Comparison of ENCODE assay signal across 8 mouse cellular contexts in genomic region chr5:118465991-118466750, GRCm38 (mm10).
DNase-seq lines count a peak whose midpoint lies in the region; ATAC-seq and TF ChIP-seq lines count a peak whose summit lies in the region.

No protein-coding gene starts in this region.

- peak; percentile 2; the same call in 1 of the 2 replicates for ATAC-seq in lung, postnatal 0 days
- ATAC-seq in hindbrain, embryonic 15.5 days (ENCODE audit: low FRiP score, low read depth) = no peak
- ATAC-seq in midbrain, embryonic 15.5 days (replicated peaks) = no peak

- 12% methylated on average over 9 of the region's 10 CpGs for WGBS in lung, postnatal 0 days
- WGBS in embryonic facial prominence, embryonic 10.5 days = 13% methylated on average over 10 of the region's 10 CpGs
- 17% methylated on average over 10 of the region's 10 CpGs for WGBS in hindbrain, embryonic 15.5 days
- 15% methylated on average over 10 of the region's 10 CpGs for WGBS in midbrain, embryonic 15.5 days

- no peak for TF ChIP-seq CTCF in lung, postnatal 0 days (IDR thresholded peaks at IDR 0.05)
- no peak for TF ChIP-seq CTCF in left cerebral cortex, adult 2 months (IDR thresholded peaks at IDR 0.05)

- H3K4me2 ChIP-seq in lung, postnatal 0 days (replicated peaks; ENCODE audit: low read depth, low read length) = peak overlapping the region; percentile 47
- H3K4me2 ChIP-seq in hindbrain, embryonic 15.5 days = peak overlapping the region; percentile 44
- H3K4me2 ChIP-seq in midbrain, embryonic 15.5 days = peak overlapping the region; percentile 36

- H3K36me3 ChIP-seq in lung, postnatal 0 days (ENCODE audit: insufficient read depth, low read length) = no peaks in the 10 kb centered on the region
- no peaks in the 10 kb centered on the region for H3K36me3 ChIP-seq in embryonic facial prominence, embryonic 10.5 days (replicated peaks)
- no peaks in the 10 kb centered on the region for H3K36me3 ChIP-seq in hindbrain, embryonic 15.5 days
- no peaks in the 10 kb centered on the region for H3K36me3 ChIP-seq in midbrain, embryonic 15.5 days (replicated peaks)

- no peaks in the 10 kb centered on the region for H3K27me3 ChIP-seq in lung, postnatal 0 days (replicated peaks; ENCODE audit: insufficient read depth, low read length)
- peaks cover 35% of the 10 kb centered on the region for H3K27me3 ChIP-seq in embryonic facial prominence, embryonic 10.5 days (replicated peaks; ENCODE audit: low read depth, poor library complexity, severe bottlenecking)
- H3K27me3 ChIP-seq in hindbrain, embryonic 15.5 days = 0 out of 2 replicates have a peak, but pooled peaks cover 3% of the 10 kb centered on the region
- peaks cover 4% of the 10 kb centered on the region; the same call in 1 of the 2 replicates for H3K27me3 ChIP-seq in midbrain, embryonic 15.5 days (replicated peaks)

- peak overlapping the region; percentile 26; the same call in 1 of the 2 replicates for H3K9ac ChIP-seq in lung, postnatal 0 days (replicated peaks; ENCODE audit: low read depth)
- H3K9ac ChIP-seq in hindbrain, embryonic 15.5 days = no peak overlapping the region
- H3K9ac ChIP-seq in midbrain, embryonic 15.5 days = 0 out of 2 replicates have a peak overlapping the region, but pooled peaks have one; percentile 22

- intact Hi-C loops in left cerebral cortex, adult 2 months (cut with DNase I) = loop anchor here (5.0 kb wide), 1 partner anchor 86 kb away; no protein-coding TSS in a partner anchor

- peak overlapping the region; percentile 6; the same call in 1 of the 2 replicates for H3K4me3 ChIP-seq in lung, postnatal 0 days (ENCODE audit: low read depth, low read length)
- H3K4me3 ChIP-seq in embryonic facial prominence, embryonic 10.5 days = peak overlapping the region; percentile 48
- H3K4me3 ChIP-seq in hindbrain, embryonic 15.5 days = 0 out of 2 replicates have a peak overlapping the region, but pooled peaks have one; percentile 1
- H3K4me3 ChIP-seq in midbrain, embryonic 15.5 days = no peak overlapping the region
- H3K4me3 ChIP-seq in left cerebral cortex, adult 2 months = no peak overlapping the region

- H3K27ac ChIP-seq in lung, postnatal 0 days (ENCODE audit: low read length) = peak overlapping the region; percentile 38; the same call in 1 of the 2 replicates
- H3K27ac ChIP-seq in embryonic facial prominence, embryonic 10.5 days (replicated peaks) = peak overlapping the region; percentile 91
- H3K27ac ChIP-seq in hindbrain, embryonic 15.5 days (replicated peaks) = no peak overlapping the region
- H3K27ac ChIP-seq in midbrain, embryonic 15.5 days = no peak overlapping the region
- no peak overlapping the region for H3K27ac ChIP-seq in left cerebral cortex, adult 2 months

- H3K9me3 ChIP-seq in lung, postnatal 0 days (ENCODE audit: low read length) = no peaks in the 10 kb centered on the region
- no peaks in the 10 kb centered on the region for H3K9me3 ChIP-seq in embryonic facial prominence, embryonic 10.5 days
- H3K9me3 ChIP-seq in hindbrain, embryonic 15.5 days = no peaks in the 10 kb centered on the region
- no peaks in the 10 kb centered on the region for H3K9me3 ChIP-seq in midbrain, embryonic 15.5 days

- DNase-seq in lung, postnatal 0 days (ENCODE audit: low spot score) = peak; percentile 78
- no peak for DNase-seq in lung, postnatal 25 days (ENCODE audit: low spot score)
- DNase-seq in embryonic facial prominence, embryonic 10.5 days (ENCODE audit: low spot score) = peak; percentile 73
- DNase-seq in left cerebral cortex, adult 2 months (ENCODE audit: extremely low spot score in 1 of 2, low spot score in 2 of 2) = no peak
- no peak for DNase-seq in cerebellum, postnatal 4 days (ENCODE audit: low spot score in 2 of 2)
- no peak for DNase-seq in gastrocnemius, adult 18-20 months (ENCODE audit: low spot score)

- TF ChIP-seq EP300 in lung, postnatal 0 days (IDR thresholded peaks at IDR 0.05) = peak; percentile 52

- H3K4me1 ChIP-seq in lung, postnatal 0 days (ENCODE audit: insufficient read depth, low read depth, low read length) = peaks cover 8% of the 10 kb centered on the region
- peaks cover 75% of the 10 kb centered on the region for H3K4me1 ChIP-seq in embryonic facial prominence, embryonic 10.5 days
- peaks cover 14% of the 10 kb centered on the region for H3K4me1 ChIP-seq in hindbrain, embryonic 15.5 days (replicated peaks)
- peaks cover 14% of the 10 kb centered on the region for H3K4me1 ChIP-seq in midbrain, embryonic 15.5 days

Comparison
In these comparisons a context has a peak if more than half of its experiments do, and no peak if none do; other contexts are left out.
1. DNase-seq: peak in lung, postnatal 0 days (single experiment) and embryonic facial prominence, embryonic 10.5 days (single experiment); none in lung, postnatal 25 days (single experiment), left cerebral cortex, adult 2 months (0 of 2), cerebellum, postnatal 4 days (0 of 2) and gastrocnemius, adult 18-20 months (single experiment).
2. H3K27ac ChIP-seq: peak in lung, postnatal 0 days (single experiment) and embryonic facial prominence, embryonic 10.5 days (single experiment); none in hindbrain, embryonic 15.5 days (single experiment), midbrain, embryonic 15.5 days (single experiment) and left cerebral cortex, adult 2 months (single experiment).
3. H3K4me3 ChIP-seq: peak in lung, postnatal 0 days (single experiment), embryonic facial prominence, embryonic 10.5 days (single experiment) and hindbrain, embryonic 15.5 days (single experiment); none in midbrain, embryonic 15.5 days (single experiment) and left cerebral cortex, adult 2 months (single experiment).
4. Peak in every context shown above with its lines, with median percentiles within 50 percentile points of each other: H3K4me2 ChIP-seq.